Mouse (Mus musculus) kidney, adult 18-20 months (tissue): ENCODE data around the gene Samd11.
A peak's percentile ranks its signal among the peaks of the same experiment; 100 is the strongest.

Source experiments
- DNase-seq: peaks from one replicate; pipeline ENCODE4 v3.0.0; 2021

The Samd11 gene

GRCm38 (mm10) chr4:156209963-156210635, 45.4 kb downstream of the Samd11 start:
- no peak for DNase-seq

GRCm38 (mm10) chr4:156208872-156209271, 46.6 kb downstream of the Samd11 start:
- no peak for DNase-seq

GRCm38 (mm10) chr4:156203413-156204131, 51.9 kb downstream of the Samd11 start:
- peak; percentile 31 for DNase-seq

- DNase-seq: peak; percentile 59
These were observed 52.5 kb downstream of the Samd11 start, which contains the start of gene AW011738 for GRCm38 (mm10) chr4:156203001-156203412. TSS of gene AW011738 (plus strand) at chr4:156203304.

GRCm38 (mm10) chr4:156202462-156202893, 53.0 kb downstream of the Samd11 start:
- DNase-seq: no peak

- no peak for DNase-seq
These were observed 54.6 kb downstream of the Samd11 start, which contains the start of gene Isg15 for GRCm38 (mm10) chr4:156200623-156201475. TSS of gene Isg15 (minus strand) at chr4:156200818.

- DNase-seq: peak; percentile 88
These were observed 57.6 kb downstream of the Samd11 start for GRCm38 (mm10) chr4:156197829-156198205.

- DNase-seq: peak; percentile 78
These were observed 58.2 kb downstream of the Samd11 start, which contains the start of gene Agrn for GRCm38 (mm10) chr4:156197131-156197828. TSS of gene Agrn (minus strand) at chr4:156197488.
